Mouse (Mus musculus) retina, postnatal 7 days (tissue): ENCODE measurements around the gene Capns1.
"Not testable (repeated sequence)": the region's sequence is repeated elsewhere in the genome, so short reads cannot be mapped to it uniquely, and the experiment has no call there.

Source experiments
- DNase-seq: peaks from one replicate; pipeline ENCODE4 v3.0.0-alpha.2; 2012; ENCODE audit warnings: low read depth, low spot score

The Capns1 gene

GRCm38 (mm10) chr7:30202895-30203690, 4.5 kb upstream of the Capns1 start:
- no peak for DNase-seq

DNA sequence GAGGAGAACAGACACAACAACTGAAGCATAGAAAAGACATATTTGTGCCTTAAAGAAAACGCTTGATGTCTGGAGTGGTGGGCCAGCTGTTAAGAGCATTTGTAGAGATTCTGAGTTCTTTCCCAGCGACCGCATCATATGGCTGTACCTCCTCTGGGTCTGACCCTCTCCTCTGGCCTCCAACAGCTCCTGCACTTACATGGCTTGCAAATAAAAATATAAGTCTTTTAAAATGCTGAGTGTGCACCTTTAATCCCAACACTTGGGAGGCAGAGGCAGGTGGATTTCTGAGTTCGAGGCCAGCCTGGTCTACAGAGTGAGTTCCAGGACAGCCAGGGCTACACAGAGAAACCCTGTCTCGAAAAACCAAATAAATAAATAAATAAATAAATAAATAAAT, 2.0 kb upstream of the Capns1 start:
- DNase-seq: not testable (repeated sequence)

GRCm38 (mm10) chr7:30200200-30200599, 1.6 kb upstream of the Capns1 start:
- DNase-seq: no peak

GRCm38 (mm10) chr7:30199498-30200139, 1.0 kb upstream of the Capns1 start:
- no peak for DNase-seq

- DNase-seq: no peak
Measured at GRCm38 (mm10) chr7:30197592-30198129, 950 bp downstream of the Capns1 start.

GRCm38 (mm10) chr7:30196171-30196570, 2.4 kb downstream of the Capns1 start:
- DNase-seq: no peak

GRCm38 (mm10) chr7:30195461-30195860, 3.1 kb downstream of the Capns1 start:
- DNase-seq: no peak

DNA sequence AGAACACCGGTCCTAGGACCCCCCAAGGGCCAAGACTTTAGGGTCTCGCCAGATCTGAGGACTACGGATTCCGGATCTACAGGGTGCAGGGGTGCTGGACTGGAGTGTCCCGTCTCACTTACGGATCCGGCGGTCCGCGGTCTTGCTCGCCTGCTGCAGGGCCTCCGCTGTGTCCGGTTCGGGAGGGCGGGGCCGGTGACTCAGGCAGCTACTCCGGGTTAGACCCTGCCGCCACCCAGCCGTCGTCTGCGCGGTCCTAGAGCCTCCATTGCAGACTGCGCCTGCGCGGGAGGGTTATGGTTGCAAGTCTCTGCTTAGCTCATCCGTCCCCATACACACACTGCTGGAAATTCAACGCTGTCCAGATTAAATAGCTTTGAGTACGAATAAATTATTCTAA, 3.7 kb downstream of the Capns1 start:
- DNase-seq: peak; percentile 88

GRCm38 (mm10) chr7:30194101-30194831, 4.3 kb downstream of the Capns1 start:
- DNase-seq: no peak

GRCm38 (mm10) chr7:30193581-30194100, 5.0 kb downstream of the Capns1 start:
- no peak for DNase-seq

DNA sequence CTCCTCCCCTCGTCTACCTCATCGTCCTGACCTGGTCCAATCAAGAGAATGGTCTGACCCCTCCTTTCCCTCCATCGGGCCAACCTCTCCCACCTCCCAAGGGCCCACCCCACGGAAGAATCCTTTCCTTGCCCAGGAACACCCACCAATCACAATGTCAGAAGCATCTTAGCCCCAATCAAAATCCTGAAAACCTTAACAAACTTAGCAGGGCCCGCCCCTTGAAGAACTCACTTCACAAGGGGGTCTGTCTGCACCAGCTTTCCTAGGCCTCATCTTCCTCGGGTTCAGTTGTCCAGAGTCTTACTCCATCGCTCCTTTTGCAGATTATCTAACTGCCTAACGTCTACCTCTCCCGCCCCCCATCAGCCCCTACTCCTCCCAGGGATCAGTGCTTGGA, 5.6 kb downstream of the Capns1 start:
- DNase-seq: no peak

- no peak for DNase-seq
Measured at GRCm38 (mm10) chr7:30192088-30192487, 6.5 kb downstream of the Capns1 start.

DNA sequence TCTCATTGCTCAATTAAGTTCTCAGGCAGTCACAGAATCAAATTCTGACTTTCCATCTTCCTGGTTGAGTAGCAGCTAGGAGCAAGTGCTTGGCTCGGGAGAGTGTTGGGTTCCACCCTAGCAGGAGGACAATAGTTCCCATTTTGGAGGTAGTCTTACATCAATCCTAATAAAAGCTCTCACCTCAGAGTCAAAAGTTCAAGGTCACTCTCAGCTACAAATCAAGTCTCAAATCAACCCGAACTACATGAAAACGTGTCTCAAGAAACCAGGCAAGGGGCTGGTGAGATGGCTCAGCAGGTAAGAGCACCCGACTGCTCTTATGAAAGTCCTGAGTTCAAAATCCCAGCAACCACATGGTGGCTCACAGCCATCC, 9.5 kb downstream of the Capns1 start:
- DNase-seq: no peak

DNA sequence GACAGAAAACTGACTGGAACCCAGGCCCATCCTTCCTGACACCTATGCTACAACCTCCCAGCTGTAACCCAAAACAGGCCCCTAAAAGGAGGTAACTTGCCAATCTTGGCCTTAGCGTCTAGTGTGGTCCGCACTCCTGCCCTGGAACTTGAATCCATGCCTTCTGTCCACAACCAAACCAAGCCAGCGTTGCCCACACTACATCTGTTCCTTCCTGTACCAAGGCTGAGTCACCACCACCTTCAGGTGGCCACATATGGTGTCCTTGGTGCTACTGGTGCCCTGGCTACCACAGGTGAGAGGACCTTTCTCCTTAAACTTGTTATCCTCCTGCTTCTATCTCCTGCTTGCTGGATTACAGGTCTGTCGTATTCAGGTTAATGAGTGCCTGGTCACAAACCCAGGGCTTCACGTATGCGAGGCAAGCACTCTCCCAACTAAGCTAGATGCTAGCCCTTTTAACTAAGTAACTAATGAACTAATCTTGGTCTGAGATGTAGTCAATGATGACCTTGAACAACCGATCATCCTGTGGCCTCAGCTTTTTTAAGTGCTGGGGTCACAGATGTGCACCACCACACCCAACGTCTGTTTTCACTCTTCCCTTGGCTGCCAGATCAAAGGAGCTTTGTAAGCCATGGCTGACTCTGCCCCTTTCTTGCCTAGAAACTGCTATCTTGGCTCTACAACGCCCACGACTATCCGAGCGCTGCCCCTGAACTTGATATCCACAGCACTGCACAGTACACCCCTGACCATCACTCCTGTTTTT, 10.1 kb downstream of the Capns1 start:
- no peak for DNase-seq

- DNase-seq: no peak
Measured at GRCm38 (mm10) chr7:30184641-30185348, 13.8 kb downstream of the Capns1 start.

DNA sequence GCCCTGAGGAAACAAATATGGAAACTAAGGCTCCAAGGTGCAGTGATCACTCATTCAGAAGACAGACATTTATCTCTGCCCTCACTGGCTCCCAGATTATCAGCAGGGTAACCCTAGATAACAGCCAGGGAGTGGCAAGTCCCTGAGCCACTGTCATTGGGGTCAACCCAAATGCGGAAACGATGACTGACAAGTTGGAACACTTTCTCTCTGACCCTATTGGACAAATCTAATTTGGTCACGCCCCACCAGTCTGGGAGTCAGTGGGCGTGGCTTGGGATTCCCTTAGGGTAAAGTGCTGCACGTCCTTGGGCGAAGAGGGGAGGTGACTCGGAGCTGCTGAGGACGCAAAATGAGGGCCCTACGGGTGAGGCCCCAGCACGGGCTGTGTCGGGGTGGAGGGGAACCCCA, 14.7 kb downstream of the Capns1 start, which contains the start of gene Cox7a1:
Gene Cox7a1, plus strand, starts transcription at position 266 of the 411 bp plus-strand sequence.
- peak; percentile 55 for DNase-seq

DNA sequence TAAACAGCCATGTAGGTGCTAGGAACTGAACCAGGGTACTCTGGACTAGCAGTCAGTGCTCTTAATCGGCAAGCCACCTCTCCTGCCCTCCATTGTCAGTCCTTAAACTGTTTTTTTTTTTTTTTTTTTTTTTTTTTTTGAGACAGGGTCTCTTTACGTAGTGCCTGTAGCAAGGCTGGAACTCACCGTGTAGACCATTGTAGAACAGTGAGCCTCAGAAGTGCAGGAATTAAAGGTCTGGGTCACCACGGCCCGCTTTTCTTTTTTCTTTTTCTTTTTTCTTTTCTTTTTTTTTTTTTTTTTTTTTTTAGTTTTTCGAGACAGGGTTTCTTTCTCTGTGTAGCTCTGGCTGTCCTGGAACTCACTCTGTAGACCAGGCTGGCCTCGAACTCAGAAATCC, 15.4 kb downstream of the Capns1 start:
- not testable (repeated sequence) for DNase-seq

- DNase-seq: not testable (repeated sequence)
Measured at GRCm38 (mm10) chr7:30181929-30182328, 16.7 kb downstream of the Capns1 start.

- DNase-seq: peak; percentile 74
Measured at GRCm38 (mm10) chr7:30181308-30181707, 17.3 kb downstream of the Capns1 start.

GRCm38 (mm10) chr7:30178256-30178655, 20.4 kb downstream of the Capns1 start:
- DNase-seq: no peak
